Mouse (Mus musculus) lung, embryonic 16.5 days (tissue): ENCODE results near the gene Slc9c1. TPM values are rescaled to one million over a fixed set of nuclear protein-coding genes. Genes with fewer than 3 reads are reported as not detected.

Source experiments
- polyA plus RNA-seq: library from polyadenylated mRNA; unstranded; fragments of >200 nt; fragmentation: Nextera tagmentation; extraction: Ambion mirVana; gene quantifications from 2 replicates; pipeline ENCODE4 v1.2.1, GENCODE M21; 2015

Gene Slc9c1
- polyA plus RNA-seq, 1 experiment from 2014 or later: not detected

Other genes with a start within 250 kb of the Slc9c1 start
- gene Cd200, start 126.3 kb upstream of the Slc9c1 start, polyA plus RNA-seq: 80.1 and 82.9 TPM in 2 replicates
- gene Gm609, start 42.3 kb upstream of the Slc9c1 start, polyA plus RNA-seq: not detected in 2 replicates
- 0.14 TPM in 1 of 2 replicates, not detected in the other for gene Gm17783, start 3.3 kb upstream of the Slc9c1 start, polyA plus RNA-seq
- 0.08 and 0.38 TPM in 2 replicates for gene Gcsam, start 75.1 kb downstream of the Slc9c1 start, polyA plus RNA-seq
- gene BC016579, start 118.8 kb downstream of the Slc9c1 start, polyA plus RNA-seq: 0.25 and 0.29 TPM in 2 replicates
- gene Tmprss7, start 158.3 kb downstream of the Slc9c1 start, polyA plus RNA-seq: not detected in 2 replicates
- 3.5 and 4.2 TPM in 2 replicates for gene Tagln3, start 189.3 kb downstream of the Slc9c1 start, polyA plus RNA-seq
- 31.9 and 37.0 TPM in 2 replicates for gene Abhd10, start 207.6 kb downstream of the Slc9c1 start, polyA plus RNA-seq